Mouse (Mus musculus): ENCODE measurements at regions not wholly inside any gene's neighbourhood (a gene's known extent, or its start where the extent isn't known, plus 50 kb on each side); places are given as distances from the start of the nearest gene placed in this dataset.

GRCm38 (mm10) chr17:80808069-80808468, 79.8 kb upstream of the Map4k3 start:
- TF ChIP-seq MAX (IDR thresholded peaks at IDR 0.05; ENCODE audit: low read length) (no peak), RAD21 (IDR thresholded peaks at IDR 0.05; ENCODE audit: low read depth, low read length) (no peak), TBP (conservative IDR thresholded peaks at IDR 0.05; ENCODE audit: low read depth, low read length) (no peak)

Data from CH12.LX (cell line).